Mouse (Mus musculus): ENCODE data around the gene Ndrg4.

DNA sequence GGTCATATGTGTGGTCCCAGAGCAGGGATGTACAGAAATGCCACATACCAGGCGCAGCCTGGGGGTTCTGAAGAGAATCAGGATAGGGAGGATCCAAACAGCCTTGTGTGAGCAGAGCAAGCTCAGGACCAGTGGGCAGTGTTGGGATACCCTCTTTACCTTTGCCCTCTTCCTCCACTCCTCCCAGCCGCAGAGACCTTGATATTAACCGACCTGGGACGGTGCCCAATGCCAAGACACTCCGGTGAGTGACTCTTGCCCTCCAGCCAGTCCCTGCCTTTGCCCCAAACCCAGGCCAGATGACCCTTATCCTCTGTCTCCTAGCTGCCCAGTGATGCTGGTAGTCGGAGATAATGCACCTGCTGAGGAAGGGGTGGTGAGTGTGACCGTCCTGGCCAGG is 32.8 kb downstream of the Ndrg4 start:
- no peak for TF ChIP-seq USF1 (IDR thresholded peaks at IDR 0.05; ENCODE audit: low read depth)
- no peak for TF ChIP-seq MYOD1 (IDR thresholded peaks at IDR 0.05; ENCODE audit: control insufficient read depth in 1 of 3, insufficient read length in 2 of 3, low read depth in 2 of 3)
- TF ChIP-seq POLR2AphosphoS2 (IDR thresholded peaks at IDR 0.05; ENCODE audit: insufficient read length, low read depth), result no peak
- TF ChIP-seq POLR2A (IDR thresholded peaks at IDR 0.05; ENCODE audit: insufficient read length, low read depth), result no peak
- no peak for TF ChIP-seq MYOG (IDR thresholded peaks at IDR 0.05; ENCODE audit: control insufficient read depth in 1 of 3, insufficient read depth in 1 of 3, insufficient read length in 2 of 3, low read depth in 2 of 3)
- TF ChIP-seq E2F4 (IDR thresholded peaks at IDR 0.05; ENCODE audit: insufficient read depth), result no peak
- no peak for TF ChIP-seq TCF12 (IDR thresholded peaks at IDR 0.05; ENCODE audit: insufficient read depth, poor library complexity, severe bottlenecking)
- TF ChIP-seq MAX (IDR thresholded peaks at IDR 0.05; ENCODE audit: low read depth), result no peak

Data from myocyte (in vitro differentiated cells).